Mouse (Mus musculus) gastrocnemius, adult 18-20 months (tissue): ENCODE measurements around the gene Cdk10. TPM values are rescaled to one million over a fixed set of nuclear protein-coding genes. Genes with fewer than 3 reads are reported as not detected.
"Not testable (repeated sequence)": the region's sequence is repeated elsewhere in the genome, so short reads cannot be mapped to it uniquely, and the experiment has no call there.

Experiments
- DNase-seq: peaks from one replicate; pipeline ENCODE4 v3.0.0; 2021; ENCODE audit warnings: low spot score
- long read RNA-seq, 2 experiments: library from polyadenylated mRNA; stranded (forward); transcript quantifications; one replicate each; pipeline ENCODE4 v2.0.0; 2021
- total RNA-seq, 2 experiments: library from RNA; stranded (reverse); gene quantifications; 2 replicates each; pipeline ENCODE4 v1.2.3; 2021

Gene Cdk10
- total RNA-seq = 10 to 100 TPM; 11.6 to 12.1 TPM
- long read RNA-seq, experiment 1, partial matches to known transcripts = 0 of 6 reads
- long read RNA-seq, experiment 1, other reads (novel, unspliced or antisense) = 2 of 6 reads
- long read RNA-seq, experiment 2, transcript Cdk10-201 (13 exons, 1,642 nt) = major isoform, 8 of 16 reads
- long read RNA-seq, experiment 2, partial matches to known transcripts = 1 of 16 reads
- long read RNA-seq, experiment 2, other reads (novel, unspliced or antisense) = 5 of 16 reads

- peak; percentile 94 for DNase-seq
Measured at GRCm38 (mm10) chr8:123224278-123225266, at the start of gene Cdk10. Gene Cdk10 (plus strand): TSS chr8:123224842.

- DNase-seq = peak; percentile 83
Measured at GRCm38 (mm10) chr8:123181391-123181790, 43.3 kb upstream of the Cdk10 start.

GRCm38 (mm10) chr8:123185566-123186409 is 38.9 kb upstream of the Cdk10 start, which contains the start of gene Dpep1:
Gene Dpep1 (plus strand): TSS chr8:123186242.
- peak; percentile 83 for DNase-seq

GRCm38 (mm10) chr8:123188006-123188405 is 36.6 kb upstream of the Cdk10 start:
- no peak for DNase-seq

GRCm38 (mm10) chr8:123188841-123189240 is 35.8 kb upstream of the Cdk10 start:
- no peak for DNase-seq

- DNase-seq = peak; percentile 79
Measured at GRCm38 (mm10) chr8:123190678-123191077, 34.0 kb upstream of the Cdk10 start.

GRCm38 (mm10) chr8:123191908-123192307 is 32.7 kb upstream of the Cdk10 start:
- DNase-seq = no peak

- DNase-seq = no peak
Measured at GRCm38 (mm10) chr8:123193771-123194170, 30.9 kb upstream of the Cdk10 start.

- not testable (repeated sequence) for DNase-seq
Measured at GRCm38 (mm10) chr8:123197016-123197415, 27.6 kb upstream of the Cdk10 start.

- DNase-seq = no peak
Measured at GRCm38 (mm10) chr8:123199864-123200263, 24.8 kb upstream of the Cdk10 start.

GRCm38 (mm10) chr8:123202288-123202687 is 22.4 kb upstream of the Cdk10 start:
- DNase-seq = peak; percentile 69

- no peak for DNase-seq
Measured at GRCm38 (mm10) chr8:123203571-123203970, 21.1 kb upstream of the Cdk10 start.

GRCm38 (mm10) chr8:123211876-123212275 is 12.8 kb upstream of the Cdk10 start:
- no peak for DNase-seq

GRCm38 (mm10) chr8:123212321-123213117 is 12.1 kb upstream of the Cdk10 start, which contains the start of the genes Chmp1a and Spata33:
Gene Chmp1a (minus strand): TSS chr8:123212763.
Gene Spata33 (plus strand): TSS chr8:123212832.
- DNase-seq = peak; percentile 81

- DNase-seq = no peak
Measured at GRCm38 (mm10) chr8:123213118-123213772, 11.4 kb upstream of the Cdk10 start.

GRCm38 (mm10) chr8:123215430-123215829 is 9.2 kb upstream of the Cdk10 start:
- no peak for DNase-seq

- no peak for DNase-seq
Measured at GRCm38 (mm10) chr8:123220917-123221316, 3.7 kb upstream of the Cdk10 start.

GRCm38 (mm10) chr8:123228416-123228815 is 3.8 kb downstream of the Cdk10 start:
- no peak for DNase-seq

- not testable (repeated sequence) for DNase-seq
Measured at GRCm38 (mm10) chr8:123230326-123230725, 5.7 kb downstream of the Cdk10 start.

- DNase-seq = no peak
Measured at GRCm38 (mm10) chr8:123231742-123232141, 7.1 kb downstream of the Cdk10 start.
